Mouse (Mus musculus) MEL (cell line): ENCODE measurements around the gene Adcy1. TPM values are rescaled to one million over a fixed set of nuclear protein-coding genes. Genes with fewer than 3 reads are reported as not detected.

ENCODE experiments used
- DNase-seq: peaks from one replicate; pipeline ENCODE4 v3.0.0; 2011; ENCODE audit warnings: low read depth, low spot score
- H3K27ac ChIP-seq: 2 replicates; pipeline ENCODE4 v1.5.1; 2012; ENCODE audit warnings: low read depth, mild to moderate bottlenecking, control low read depth, low read length, moderate library complexity; ENCODE audit not compliant: control insufficient read depth
- H3K27me3 ChIP-seq, 2 experiments: fragments of 150-350 bp in 1 of 2; sonication (generic) in 1 of 2; 2 replicates each; pipeline ENCODE4 v1.6.1; 2012; ENCODE audit warnings: low read length in 2 of 2, mild to moderate bottlenecking in 2 of 2, improper control_type of control experiment in 1 of 2, moderate library complexity in 1 of 2; ENCODE audit not compliant: insufficient read depth in 2 of 2, control insufficient read depth in 1 of 2
- H3K36me3 ChIP-seq, 2 experiments: 2 replicates each; pipeline ENCODE4 v1.6.1; 2012 to 2014; ENCODE audit warnings: low read length in 2 of 2, improper control_type of control experiment in 1 of 2, inconsistent platforms in 1 of 2, mild to moderate bottlenecking in 1 of 2; ENCODE audit not compliant: insufficient read depth in 2 of 2, control insufficient read depth in 1 of 2
- H3K4me1 ChIP-seq, 2 experiments: fragments of 150-350 bp in 1 of 2; sonication (generic) in 1 of 2; 2 replicates each; pipeline ENCODE4 v1.6.1; 2012; ENCODE audit warnings: low read length in 2 of 2, improper control_type of control experiment in 1 of 2, mild to moderate bottlenecking in 1 of 2; ENCODE audit not compliant: insufficient read depth in 2 of 2, control insufficient read depth in 1 of 2
- H3K4me3 ChIP-seq, 2 experiments: fragments of 150-350 bp in 1 of 2; sonication (generic) in 1 of 2; 2 replicates each; pipeline ENCODE4 v1.5.1; 2012; ENCODE audit warnings: low read depth in 2 of 2, low read length in 2 of 2, mild to moderate bottlenecking in 2 of 2, moderate library complexity in 2 of 2, control low read depth in 1 of 2, improper control_type of control experiment in 1 of 2; ENCODE audit not compliant: control insufficient read depth in 1 of 2, insufficient read depth in 1 of 2
- H3K79me2 ChIP-seq: 2 replicates; pipeline ENCODE4 v1.6.1; 2012; ENCODE audit warnings: mild to moderate bottlenecking, low read length, moderate library complexity; ENCODE audit not compliant: control insufficient read depth, poor library complexity, insufficient read depth
- H3K9ac ChIP-seq: 2 replicates; pipeline ENCODE4 v1.6.1; 2012; ENCODE audit warnings: low read depth, mild to moderate bottlenecking, control low read depth, low read length, moderate library complexity; ENCODE audit not compliant: control insufficient read depth, poor library complexity, severe bottlenecking
- H3K9me3 ChIP-seq: fragments of 150-350 bp; sonication (generic); replicated peaks from 2 replicates; pipeline ENCODE4 v1.6.1; 2012; ENCODE audit warnings: mild to moderate bottlenecking, low read length, improper control_type of control experiment, moderate library complexity; ENCODE audit not compliant: insufficient read depth
- CHD1 ChIP-seq: IDR thresholded peaks from 2 replicates; pipeline ENCODE4 v1.6.1; 2012; ENCODE audit warnings: low read depth, mild to moderate bottlenecking, inconsistent platforms, low read length, improper control_type of control experiment
- E2F4 ChIP-seq: IDR thresholded peaks from 2 replicates; pipeline ENCODE4 v1.6.1; 2011; ENCODE audit warnings: low read depth, low read length, improper control_type of control experiment, borderline replicate concordance
- ELF1 ChIP-seq: IDR thresholded peaks from 2 replicates; pipeline ENCODE4 v1.6.1; 2014; ENCODE audit warnings: low read depth, mild to moderate bottlenecking, inconsistent platforms, low read length, improper control_type of control experiment, moderate library complexity
- ETS1 ChIP-seq: IDR thresholded peaks from 2 replicates; pipeline ENCODE4 v1.6.1; 2012; ENCODE audit warnings: low read depth, mild to moderate bottlenecking, inconsistent platforms, low read length, improper control_type of control experiment, moderate library complexity
- GABPA ChIP-seq: IDR thresholded peaks from 2 replicates; pipeline ENCODE4 v1.6.1; 2012; ENCODE audit warnings: low read depth, mild to moderate bottlenecking, inconsistent platforms, low read length, improper control_type of control experiment, moderate library complexity
- GATA1 ChIP-seq: IDR thresholded peaks from 2 replicates; pipeline ENCODE4 v1.6.1; 2011; ENCODE audit warnings: low read depth, low read length, improper control_type of control experiment
- JUND ChIP-seq: IDR thresholded peaks from 2 replicates; pipeline ENCODE4 v1.6.1; 2011; ENCODE audit warnings: low read depth, mild to moderate bottlenecking, improper control_type of control experiment, low read length
- MAFK ChIP-seq: IDR thresholded peaks from 2 replicates; pipeline ENCODE4 v1.6.1; 2011; ENCODE audit warnings: low read depth, mild to moderate bottlenecking, low read length, improper control_type of control experiment, borderline replicate concordance
- MAX ChIP-seq: IDR thresholded peaks from 2 replicates; pipeline ENCODE4 v1.6.1; 2011; ENCODE audit warnings: low read length, improper control_type of control experiment
- MAZ ChIP-seq: IDR thresholded peaks from 2 replicates; pipeline ENCODE4 v1.6.1; 2012; ENCODE audit warnings: low read depth, mild to moderate bottlenecking, inconsistent platforms, low read length, improper control_type of control experiment
- MXI1 ChIP-seq: IDR thresholded peaks from 2 replicates; pipeline ENCODE4 v1.6.1; 2011; ENCODE audit warnings: mild to moderate bottlenecking, low read depth, low read length, improper control_type of control experiment
- NELFE ChIP-seq: IDR thresholded peaks from 2 replicates; pipeline ENCODE4 v1.6.1; 2011; ENCODE audit warnings: low read depth, low read length, improper control_type of control experiment
- POLR2A ChIP-seq, 2 experiments: IDR thresholded peaks; 2 replicates each; pipeline ENCODE4 v1.6.1; 2011 to 2012; ENCODE audit warnings: low read length in 2 of 2, mild to moderate bottlenecking in 2 of 2, control low read depth in 1 of 2, improper control_type of control experiment in 1 of 2, low read depth in 1 of 2, moderate library complexity in 1 of 2; ENCODE audit not compliant: control insufficient read depth in 1 of 2, insufficient read depth in 1 of 2, poor library complexity in 1 of 2
- POLR2AphosphoS2 ChIP-seq: IDR thresholded peaks from 2 replicates; pipeline ENCODE4 v1.6.1; 2011; ENCODE audit warnings: low read length, improper control_type of control experiment
- POLR2AphosphoS5 ChIP-seq: IDR thresholded peaks from 2 replicates; pipeline ENCODE4 v1.6.1; 2012; ENCODE audit warnings: low read depth, borderline replicate concordance, mild to moderate bottlenecking, inconsistent platforms, low read length, moderate library complexity, mixed read lengths
- SIN3A ChIP-seq: IDR thresholded peaks from 2 replicates; pipeline ENCODE4 v1.6.1; 2012; ENCODE audit warnings: low read length, improper control_type of control experiment, inconsistent platforms
- TCF12 ChIP-seq: IDR thresholded peaks from 2 replicates; pipeline ENCODE4 v1.6.1; 2014; ENCODE audit warnings: low read depth, mild to moderate bottlenecking, inconsistent platforms, low read length, improper control_type of control experiment, moderate library complexity
- USF2 ChIP-seq, 2 experiments: IDR thresholded peaks; 2 replicates each; pipeline ENCODE4 v1.6.1; 2011 to 2012; ENCODE audit warnings: improper control_type of control experiment in 2 of 2, low read length in 2 of 2, borderline replicate concordance in 1 of 2, inconsistent platforms in 1 of 2, low read depth in 1 of 2, mild to moderate bottlenecking in 1 of 2; ENCODE audit not compliant: insufficient read depth in 1 of 2
- polyA plus RNA-seq, 2 experiments: library from polyadenylated mRNA; stranded (reverse) in 1 of 2; unstranded in 1 of 2; fragments of >175 nt in 1 of 2; fragments of >200 nt in 1 of 2; gene quantifications; 2 replicates each; pipeline versions ENCODE4 v1.2.1 to v1.2.4; 2012; ENCODE audit warnings: low replicate concordance in 2 of 2, low read depth in 1 of 2; ENCODE audit not compliant: insufficient read length in 2 of 2, insufficient read depth in 1 of 2, missing spikeins in 1 of 2
- total RNA-seq: library from RNA; depleted of rRNA; stranded (reverse); fragments of 300-350 nt; gene quantifications from 2 replicates; pipeline ENCODE4 v1.2.3, GENCODE M21; 2012

Gene Adcy1
- total and polyA plus RNA-seq, 3 experiments: under 0.01 TPM; not detected in 2

GRCm38 (mm10) chr11:7156427-7156826, 93.1 kb downstream of the Adcy1 start:
- no peaks in the 10 kb centered on the region for H3K79me2 ChIP-seq
- DNase-seq: no peak
- TF ChIP-seq MAX: no peak
- no peak for TF ChIP-seq ETS1
- no peak for TF ChIP-seq POLR2AphosphoS5
- TF ChIP-seq MXI1: no peak
- TF ChIP-seq JUND: no peak
- TF ChIP-seq SIN3A: no peak
- no peak for TF ChIP-seq MAFK
- TF ChIP-seq MAZ: no peak
- no peak for TF ChIP-seq CHD1
- TF ChIP-seq POLR2A (IDR thresholded peaks at IDR 0.05; ENCODE audit: control insufficient read depth in 1 of 2, insufficient read depth in 1 of 2, low read depth in 1 of 2, low read length in 2 of 2, poor library complexity in 1 of 2): no peak
- no peak for TF ChIP-seq POLR2AphosphoS2
- no peak for TF ChIP-seq GABPA
- no peak for TF ChIP-seq TCF12
- TF ChIP-seq NELFE: no peak
- no peak for TF ChIP-seq GATA1
- no peak for TF ChIP-seq ELF1
- no peak for TF ChIP-seq USF2 (IDR thresholded peaks at IDR 0.05; ENCODE audit: borderline replicate concordance in 1 of 2, insufficient read depth in 1 of 2, low read depth in 1 of 2, low read length in 2 of 2)
- TF ChIP-seq, all 39 proteins: peak for 0
- Histone ChIP-seq H3K9me3 (no peaks in the 10 kb centered on the region), H3K4me1 (no peaks in the 10 kb centered on the region), H3K4me3 (no peak overlapping the region), H3K9ac (no peak overlapping the region), H3K36me3 (no peaks in the 10 kb centered on the region), H3K27ac (no peak overlapping the region), H3K27me3 (no peaks in the 10 kb centered on the region)

- no peaks in the 10 kb centered on the region for H3K79me2 ChIP-seq
- TF ChIP-seq MAX (no peak), POLR2AphosphoS2 (no peak), E2F4 (no peak), ETS1 (no peak), CHD1 (no peak), SIN3A (no peak), GATA1 (no peak)
- H3K9me3 ChIP-seq: no peaks in the 10 kb centered on the region
- DNase-seq: no peak
- no peak overlapping the region for H3K27ac ChIP-seq
- H3K36me3 ChIP-seq: no peaks in the 10 kb centered on the region
- H3K27me3 ChIP-seq: no peaks in the 10 kb centered on the region
- H3K4me1 ChIP-seq: no peaks in the 10 kb centered on the region
- no peak overlapping the region for H3K9ac ChIP-seq
- H3K4me3 ChIP-seq: no peak overlapping the region
Observed at GRCm38 (mm10) chr11:7158196-7158595, 94.9 kb downstream of the Adcy1 start.
